Mouse (Mus musculus) cerebral cortex, adult 2 months (tissue): ENCODE measurements around the gene Mark2.

ENCODE experiments used
- WGBS: fragments of 180-500 bp; shearing (Covaris S2); methylation state at CpG from one replicate; pipeline ENCODE4 v1.1.7; 2018; 5-methylcytosine and 5-hydroxymethylcytosine counted together

Mark2 gene

DNA sequence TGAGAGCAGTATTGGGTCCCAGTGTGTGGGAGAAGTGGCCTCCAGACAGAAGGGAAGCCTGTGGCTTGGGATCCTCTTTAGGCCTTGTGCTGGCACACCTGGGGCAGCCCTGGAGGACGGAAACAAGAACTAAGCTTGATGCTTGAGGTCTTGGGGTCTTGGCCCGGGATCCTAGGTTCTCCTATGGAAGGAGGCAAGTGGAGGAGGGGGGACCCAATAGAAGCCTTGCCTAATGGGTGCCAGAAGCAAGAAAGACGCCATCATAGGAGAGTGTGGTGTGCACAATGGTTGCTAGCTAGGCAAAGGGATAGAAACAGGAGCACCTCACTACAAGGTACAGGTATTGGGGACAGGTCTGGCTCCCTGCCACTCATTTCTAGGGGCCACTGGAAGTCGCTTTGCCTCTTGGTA, 75.2 kb downstream of the Mark2 start:
- 70% methylated on average over 4 of the region's 4 CpGs for WGBS

DNA sequence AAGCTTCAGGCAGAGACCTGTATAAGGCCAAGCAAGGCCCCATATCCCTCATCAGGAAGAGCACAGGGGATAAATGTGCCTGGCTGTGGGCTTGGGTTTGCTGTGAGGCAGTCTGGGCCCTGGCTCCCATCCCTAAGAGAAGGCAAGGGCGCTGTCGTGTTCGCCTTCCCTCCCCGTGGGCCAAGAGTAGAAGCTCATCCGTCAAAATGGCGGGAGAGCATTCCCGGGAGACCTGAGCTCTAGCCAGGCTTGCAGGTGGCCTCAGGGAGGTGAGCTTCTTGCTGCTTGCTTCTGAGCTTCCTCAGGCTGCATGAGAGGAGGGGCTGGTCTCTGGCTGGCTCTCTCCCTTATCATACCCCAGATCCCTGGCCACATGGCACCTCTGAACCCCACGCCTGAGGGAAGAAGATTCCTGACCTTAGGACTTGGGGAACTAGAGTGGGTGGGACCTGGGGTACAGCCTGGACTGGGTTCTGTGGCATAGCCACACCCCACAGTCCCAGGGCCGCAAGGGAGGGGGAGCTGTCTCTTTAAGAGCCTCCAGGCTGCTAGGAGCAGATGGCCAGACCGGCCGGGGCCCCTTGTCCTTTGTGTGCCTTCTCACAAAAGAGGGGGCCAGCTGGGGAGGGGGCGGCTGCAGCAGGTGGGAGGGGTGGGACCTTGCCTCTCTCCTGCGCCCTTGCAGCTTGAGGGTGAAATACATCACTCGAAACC, 76.0 kb downstream of the Mark2 start:
- WGBS, result 51% methylated on average over 14 of the region's 14 CpGs

DNA sequence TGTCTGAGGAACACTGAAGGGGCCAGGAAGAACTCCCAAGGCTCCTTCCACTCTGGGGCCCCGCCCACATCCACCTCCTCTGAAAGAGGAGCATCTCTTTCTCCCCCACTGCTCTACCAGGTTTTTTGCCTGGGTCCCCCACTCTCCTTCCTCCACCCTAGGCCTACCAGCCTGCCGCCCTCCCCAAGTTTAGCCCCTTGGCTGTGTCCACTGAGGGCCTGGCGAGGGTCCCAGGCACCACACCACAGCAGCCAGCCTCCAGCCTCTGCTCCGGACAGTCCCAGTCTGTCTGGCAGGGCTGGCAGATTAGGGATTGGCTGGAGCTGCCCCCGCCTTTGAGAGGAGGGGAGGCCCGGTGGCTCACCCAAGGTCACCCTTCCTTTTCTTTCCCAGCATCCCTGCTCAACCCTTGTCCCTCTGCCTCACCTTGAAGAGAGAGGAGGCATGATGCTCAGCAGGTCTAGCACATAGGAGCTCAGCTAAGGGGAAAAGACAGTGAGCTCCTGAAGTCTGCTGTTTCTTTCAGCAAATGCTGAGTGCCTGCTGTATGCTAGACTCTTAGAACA, 76.8 kb downstream of the Mark2 start:
- WGBS, result 43% methylated on average over 6 of the region's 6 CpGs

DNA sequence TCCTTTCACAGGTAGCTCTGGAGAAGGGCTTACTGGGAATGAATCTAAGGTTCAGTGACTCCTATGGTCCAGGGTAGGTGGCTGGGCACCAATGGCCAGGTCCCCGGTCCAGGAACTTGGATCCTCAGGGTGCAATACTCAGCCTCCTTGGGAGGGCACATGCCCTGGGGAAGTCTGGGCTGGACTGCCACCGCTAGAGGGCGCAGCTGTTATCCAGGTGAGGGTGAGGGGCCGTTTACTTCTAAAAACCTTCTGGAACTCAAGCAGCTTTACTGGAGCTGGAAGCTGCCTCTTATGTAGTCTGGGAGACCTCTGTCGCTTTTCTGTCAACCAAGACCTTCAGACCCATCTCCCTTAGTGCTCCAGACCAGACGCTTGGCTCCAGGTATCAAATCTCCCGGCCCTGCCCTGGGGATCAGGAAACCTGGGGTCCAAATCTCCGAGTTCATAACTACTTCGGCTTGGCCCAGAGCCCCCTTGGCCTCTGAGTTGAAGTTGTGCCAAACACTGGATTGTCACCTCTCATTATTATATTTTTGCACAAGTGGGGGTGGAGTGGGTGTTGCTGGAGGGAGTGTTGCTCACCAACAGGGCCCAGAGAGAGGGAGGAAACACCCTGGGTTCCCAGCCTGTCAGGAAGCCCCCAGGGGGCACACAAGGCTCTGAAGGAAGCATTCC, 77.4 kb downstream of the Mark2 start:
- WGBS, result 20% methylated on average over 9 of the region's 9 CpGs

DNA sequence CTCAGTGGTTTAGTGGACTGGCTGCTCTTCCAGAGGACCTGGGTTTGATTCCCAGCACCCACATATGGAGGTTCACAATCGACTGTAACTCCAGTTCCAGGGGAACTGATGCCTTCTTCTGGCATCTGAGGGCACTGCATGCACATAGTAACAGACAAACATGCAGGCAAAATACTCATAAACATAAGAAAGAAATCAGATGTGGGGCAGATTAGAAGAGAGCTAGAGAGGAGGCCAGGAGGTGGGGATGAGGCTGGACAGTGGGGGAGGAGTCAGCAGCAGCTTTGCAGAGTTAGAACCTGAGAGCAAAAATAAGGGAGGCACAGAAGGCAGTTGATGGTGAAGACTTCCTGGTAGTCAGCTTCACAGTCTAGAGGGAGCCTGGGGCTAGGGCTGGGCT, 79.1 kb downstream of the Mark2 start:
- WGBS, result 96% methylated on average over 1 of the region's 1 CpGs

DNA sequence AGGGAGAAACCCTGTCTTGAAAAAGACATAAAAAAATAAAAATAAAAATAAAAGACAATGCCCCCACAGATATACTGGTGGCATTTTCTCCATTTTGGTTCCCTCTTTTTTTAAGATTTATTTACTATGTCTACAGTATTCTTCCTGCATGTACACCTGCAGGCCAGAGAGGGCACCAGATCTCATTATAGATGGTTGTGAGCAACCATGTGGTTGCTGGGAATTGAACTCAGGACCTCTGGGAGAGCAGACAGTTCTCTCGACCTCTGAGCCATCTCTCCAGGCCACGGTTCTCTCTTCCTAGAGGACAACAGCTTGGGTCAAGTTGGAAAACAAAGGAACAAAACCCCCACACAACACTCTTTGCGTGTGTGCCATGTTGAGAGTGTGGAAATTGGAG, 79.7 kb downstream of the Mark2 start:
- WGBS, result 93% methylated on average over 3 of the region's 3 CpGs

DNA sequence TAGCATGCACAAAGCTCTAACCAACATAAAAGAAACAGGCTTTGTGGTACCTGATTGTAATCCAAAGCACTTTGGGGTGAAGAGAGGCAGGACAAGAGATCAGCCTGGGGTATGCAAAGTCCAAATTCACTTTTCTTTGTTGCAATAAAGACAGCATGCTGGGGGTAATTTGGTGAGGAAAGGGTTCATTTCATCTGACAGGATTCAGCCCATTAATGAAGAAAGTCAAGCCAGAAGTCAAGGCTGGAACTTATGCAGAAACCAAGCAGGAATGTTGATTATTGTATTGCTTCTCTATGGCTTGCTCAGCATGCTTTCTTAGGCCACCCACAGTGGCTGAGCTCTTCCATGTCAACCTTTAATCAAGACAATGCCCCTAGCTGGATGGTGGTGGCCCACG, 80.2 kb downstream of the Mark2 start:
- WGBS, result 94% methylated on average over 1 of the region's 1 CpGs

DNA sequence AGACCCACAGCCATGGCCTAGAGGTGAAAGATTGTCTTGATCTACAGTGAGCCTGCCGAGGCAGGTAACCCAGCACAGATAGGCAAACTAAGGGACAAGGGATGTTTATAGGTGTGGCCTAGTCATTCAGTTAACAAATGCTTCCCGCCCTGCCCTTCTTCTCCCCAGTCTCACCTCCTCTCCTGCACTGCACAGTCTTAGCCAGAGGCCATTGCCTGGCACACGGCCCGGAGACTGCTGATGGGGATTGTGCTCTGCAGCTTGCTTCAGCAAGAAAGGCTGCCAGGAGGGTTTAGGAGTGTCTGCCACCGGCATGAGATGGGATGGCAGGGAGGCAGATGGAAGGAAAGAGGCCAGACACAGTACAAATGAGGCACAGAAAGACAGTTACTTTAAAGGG, 83.8 kb downstream of the Mark2 start:
- WGBS, result 49% methylated on average over 5 of the region's 5 CpGs

DNA sequence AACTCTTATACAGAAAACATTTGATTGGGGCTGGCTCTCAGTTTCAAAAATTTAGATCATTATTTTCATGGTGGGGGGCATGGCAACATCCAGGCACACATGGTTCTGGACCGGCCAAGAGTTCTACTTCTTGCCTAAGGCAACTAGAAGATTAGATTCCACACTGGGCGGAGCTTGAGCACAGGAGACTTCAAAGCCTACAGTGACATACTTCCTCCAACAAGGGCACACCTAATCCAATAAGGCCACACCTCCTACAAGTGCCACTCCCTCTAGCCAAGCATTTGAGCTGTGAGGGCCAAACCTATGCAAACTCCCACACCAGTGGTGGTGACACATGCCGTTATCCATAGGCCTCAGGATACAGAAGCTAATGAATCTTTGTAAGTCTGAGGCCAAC, 95.6 kb downstream of the Mark2 start:
- WGBS, result 82% methylated on average over 3 of the region's 3 CpGs

DNA sequence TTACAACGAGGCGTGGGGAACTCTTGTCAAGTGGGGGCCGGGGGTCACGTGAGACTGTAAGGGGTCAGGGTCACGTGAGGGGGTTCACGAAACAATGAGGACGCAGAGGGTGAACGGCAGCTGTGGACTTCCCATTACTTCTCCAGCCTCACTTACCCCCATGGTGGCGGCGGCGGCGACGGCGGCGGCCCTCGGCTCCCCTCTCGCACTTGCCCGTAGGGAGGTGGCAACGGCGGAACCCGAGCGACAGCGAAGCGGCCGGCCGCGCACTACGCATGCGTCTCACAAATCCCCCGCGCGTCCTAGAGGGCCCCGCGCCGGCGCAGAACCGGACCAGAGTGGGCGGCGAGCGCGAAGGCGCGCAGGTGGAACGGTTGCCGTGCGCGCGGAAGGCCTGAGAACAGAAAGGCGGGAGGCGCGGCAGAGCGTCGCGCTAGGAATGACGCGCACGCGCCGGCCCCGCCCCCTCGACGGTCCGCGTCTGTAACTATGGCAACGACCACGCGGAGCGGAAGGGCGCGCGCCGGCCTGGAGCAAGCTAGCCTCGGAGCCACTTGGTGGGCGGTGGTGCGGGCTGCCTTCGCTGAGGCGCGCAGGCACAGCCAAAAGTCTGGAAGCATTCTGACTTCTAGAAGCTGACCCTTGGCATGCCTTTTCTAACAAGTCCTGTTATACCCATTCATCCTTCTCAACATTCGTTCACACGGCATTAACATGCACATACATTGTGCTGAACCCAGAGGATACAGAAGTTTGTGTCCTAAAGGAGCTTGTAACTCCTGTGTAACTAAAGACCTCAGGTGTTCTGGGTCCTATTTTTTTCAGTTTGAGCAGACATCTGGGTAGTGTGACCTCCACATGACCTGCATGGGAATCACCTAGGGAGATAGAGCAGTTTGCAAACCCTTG, 100.6 kb downstream of the Mark2 start, which contains the start of gene Naa40:
Gene Naa40, minus strand, starts transcription at position 402 of the 909 bp plus-strand sequence.
- WGBS, result under 1% methylated on average over 80 of the region's 80 CpGs

DNA sequence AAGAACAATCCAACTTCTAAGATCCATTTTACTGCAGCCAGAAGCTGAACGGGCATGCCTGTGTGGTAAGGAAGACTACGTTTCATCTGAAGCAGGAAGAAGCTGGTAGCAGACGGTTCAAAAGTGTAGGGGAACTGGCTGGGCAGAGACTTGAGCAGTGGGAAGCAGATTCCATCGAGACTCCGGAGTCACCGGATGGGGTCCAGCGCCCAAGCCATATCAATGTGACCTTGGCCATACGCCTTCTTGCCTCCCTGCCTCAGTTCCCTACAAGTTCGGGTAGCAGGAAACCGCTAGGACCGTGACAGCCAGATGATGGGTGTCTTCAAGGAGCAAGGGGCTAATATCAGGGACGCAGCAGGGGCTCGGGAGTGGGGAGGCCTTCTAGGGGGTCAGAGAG, 101.4 kb downstream of the Mark2 start:
- WGBS, result 2% methylated on average over 13 of the region's 13 CpGs

DNA sequence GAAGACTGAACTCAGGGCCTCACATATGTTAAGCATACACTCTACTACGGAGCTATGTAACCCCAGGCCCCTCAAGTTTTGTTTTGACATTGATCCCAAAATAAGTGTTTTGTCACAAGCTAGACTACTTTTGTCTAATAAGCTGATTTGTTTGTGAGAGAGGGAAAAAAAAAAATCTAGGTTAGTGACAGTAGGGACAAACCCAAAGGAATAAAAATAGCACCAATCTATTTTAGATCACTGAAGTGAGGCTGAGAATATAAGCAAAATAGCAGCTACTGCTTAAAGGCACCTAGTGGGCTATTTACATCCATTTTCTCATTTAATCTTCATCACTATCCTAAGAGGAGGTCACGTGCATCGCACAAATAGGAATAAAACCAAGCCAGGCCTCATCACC, 102.1 kb downstream of the Mark2 start:
- WGBS, result 55% methylated on average over 3 of the region's 3 CpGs

DNA sequence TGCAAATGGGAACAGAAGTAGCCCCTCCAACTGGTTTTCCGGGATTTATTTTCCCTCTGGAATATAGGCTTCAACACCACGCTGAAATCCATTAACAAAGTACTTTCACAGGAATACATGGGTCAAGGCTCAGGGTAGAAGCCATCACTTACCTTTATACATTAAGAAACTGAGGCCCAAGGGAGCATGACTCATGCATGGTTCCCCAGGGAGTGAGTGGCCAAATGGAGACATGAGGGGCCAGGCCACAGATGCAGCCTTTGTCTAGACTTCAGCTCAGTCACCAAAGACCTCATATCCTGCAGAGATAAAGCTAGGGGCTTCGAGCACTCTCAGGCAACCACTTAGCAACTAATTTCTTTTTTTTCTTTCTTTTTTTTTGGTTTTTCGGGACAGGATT, 104.9 kb downstream of the Mark2 start:
- 85% methylated on average over 4 of the region's 4 CpGs for WGBS

DNA sequence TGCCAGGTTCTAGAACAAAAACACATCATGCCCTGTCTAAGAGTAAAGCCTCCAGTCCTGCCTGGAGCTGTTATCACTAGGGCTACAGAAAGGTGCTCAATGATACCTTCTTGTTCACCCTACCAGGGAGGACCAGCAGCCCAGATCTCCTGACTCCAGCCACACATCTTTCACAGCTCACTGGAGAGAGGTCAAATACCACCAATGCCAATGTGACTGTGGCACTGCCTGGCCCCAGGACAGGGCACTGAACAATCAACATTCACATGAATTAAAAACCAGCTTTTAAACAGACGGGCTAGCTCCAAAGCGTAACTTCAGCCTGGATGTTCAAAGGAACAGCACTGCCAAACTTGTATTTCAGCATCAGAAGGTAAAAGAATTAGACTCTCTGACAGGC, 105.6 kb downstream of the Mark2 start:
- 45% methylated on average over 2 of the region's 2 CpGs for WGBS

DNA sequence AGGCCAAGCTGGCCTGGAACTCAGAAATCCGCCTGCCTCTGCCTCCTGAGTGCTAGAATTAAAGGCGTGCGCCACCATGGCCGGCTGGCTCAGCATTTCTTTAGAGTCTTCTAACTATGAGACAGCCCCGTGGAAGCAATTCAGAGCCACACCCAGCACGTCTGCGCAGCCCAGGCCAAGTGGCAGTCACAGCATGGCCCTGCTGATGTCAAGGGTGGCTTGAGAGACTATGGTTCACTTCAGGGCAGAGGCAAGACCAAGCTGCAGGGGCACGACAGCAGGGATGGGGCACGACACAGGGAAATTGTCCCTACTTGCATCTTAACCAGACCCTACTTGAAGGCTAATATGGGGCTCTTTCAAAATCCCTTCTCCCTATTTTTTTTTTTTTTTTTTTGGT, 106.2 kb downstream of the Mark2 start:
- 84% methylated on average over 9 of the region's 9 CpGs for WGBS

DNA sequence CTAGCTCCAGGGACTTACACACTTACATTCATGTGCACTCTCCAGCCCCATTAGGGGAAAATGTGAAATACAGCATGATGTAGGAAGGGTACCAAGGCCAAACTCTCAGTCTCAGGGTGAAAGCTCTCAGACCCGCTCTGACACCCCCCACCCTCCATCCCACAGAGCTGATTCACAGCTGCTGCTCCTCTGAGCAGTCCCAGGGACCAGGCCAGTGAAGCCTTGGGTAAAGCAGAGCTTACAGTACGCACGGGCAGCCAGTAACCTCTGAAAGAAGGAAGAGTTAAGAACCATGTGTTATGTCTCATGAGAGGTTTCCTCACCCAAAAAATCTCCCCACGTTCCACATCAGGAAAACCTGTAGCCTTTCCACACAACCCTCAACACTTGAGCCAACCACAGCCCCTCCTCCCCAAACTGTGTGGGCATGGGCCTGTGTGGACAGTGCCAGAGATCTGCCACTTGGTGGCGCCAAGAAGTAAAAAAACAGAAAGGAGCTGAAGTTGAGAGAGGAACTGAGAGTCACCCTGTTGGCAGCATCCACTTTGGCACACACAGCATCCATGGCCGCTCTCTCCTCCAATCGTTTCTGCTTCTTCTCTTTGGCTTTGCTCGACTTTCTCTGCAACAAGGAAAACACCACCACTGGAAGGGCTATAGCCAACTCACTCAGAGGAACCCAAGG, 107.0 kb downstream of the Mark2 start:
- WGBS, result 33% methylated on average over 8 of the region's 8 CpGs

DNA sequence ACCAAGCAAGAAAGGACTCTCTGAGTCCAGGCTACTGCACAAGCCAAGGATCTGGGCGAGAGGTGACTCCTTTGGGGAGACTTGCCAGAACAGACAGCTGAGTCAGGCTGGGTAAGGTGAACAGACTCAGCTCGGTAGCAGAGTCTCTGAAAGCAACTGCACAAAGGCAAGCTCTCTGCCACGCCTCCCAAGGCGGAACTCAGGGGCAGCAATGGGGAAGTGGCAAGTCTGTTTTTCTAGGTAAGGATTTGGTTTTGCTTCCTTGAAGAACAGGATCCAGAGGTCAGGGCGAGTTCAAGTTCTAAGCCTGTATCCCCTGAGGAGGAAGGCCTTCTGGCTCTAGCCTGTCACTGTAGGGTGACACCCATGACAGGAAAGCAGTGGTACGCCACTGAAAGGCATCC, 115.1 kb downstream of the Mark2 start:
- WGBS, result 74% methylated on average over 6 of the region's 6 CpGs
